Mouse (Mus musculus): Measurements from ENCODE around the gene Tfdp2.

The Tfdp2 gene

GRCm38 (mm10) chr9:96228285-96228684 is 32.2 kb downstream of the Tfdp2 start:
- DNase-seq (ENCODE audit: low spot score in 2 of 2) = no peak

- DNase-seq (ENCODE audit: low spot score in 2 of 2) = no peak
These were observed 34.2 kb downstream of the Tfdp2 start for GRCm38 (mm10) chr9:96230271-96230670.

- no peak for DNase-seq (ENCODE audit: low spot score in 2 of 2)
These were observed 39.4 kb downstream of the Tfdp2 start for GRCm38 (mm10) chr9:96235477-96235876.

GRCm38 (mm10) chr9:96237391-96237790 is 41.3 kb downstream of the Tfdp2 start:
- DNase-seq (ENCODE audit: low spot score in 2 of 2) = no peak

DNA sequence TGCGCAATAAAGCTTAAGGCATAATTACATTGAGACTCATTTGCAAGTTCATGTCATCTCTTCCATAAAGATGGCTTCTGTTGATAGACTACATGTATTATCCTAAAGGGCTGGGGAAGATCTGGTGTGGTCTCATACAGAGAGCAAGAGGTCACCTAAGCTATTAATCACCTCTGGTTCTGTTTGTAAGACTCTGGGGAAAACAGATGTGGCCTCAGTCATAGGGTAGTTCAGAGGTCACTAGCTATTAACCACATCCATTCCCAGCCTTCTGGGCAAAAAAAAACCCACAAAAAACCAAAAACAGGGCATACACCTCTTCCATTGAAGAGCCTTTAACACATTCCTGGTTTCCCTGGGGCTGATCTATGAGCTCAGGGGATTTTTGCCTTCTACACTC is 42.2 kb downstream of the Tfdp2 start:
- DNase-seq (ENCODE audit: low spot score in 2 of 2) = no peak

DNA sequence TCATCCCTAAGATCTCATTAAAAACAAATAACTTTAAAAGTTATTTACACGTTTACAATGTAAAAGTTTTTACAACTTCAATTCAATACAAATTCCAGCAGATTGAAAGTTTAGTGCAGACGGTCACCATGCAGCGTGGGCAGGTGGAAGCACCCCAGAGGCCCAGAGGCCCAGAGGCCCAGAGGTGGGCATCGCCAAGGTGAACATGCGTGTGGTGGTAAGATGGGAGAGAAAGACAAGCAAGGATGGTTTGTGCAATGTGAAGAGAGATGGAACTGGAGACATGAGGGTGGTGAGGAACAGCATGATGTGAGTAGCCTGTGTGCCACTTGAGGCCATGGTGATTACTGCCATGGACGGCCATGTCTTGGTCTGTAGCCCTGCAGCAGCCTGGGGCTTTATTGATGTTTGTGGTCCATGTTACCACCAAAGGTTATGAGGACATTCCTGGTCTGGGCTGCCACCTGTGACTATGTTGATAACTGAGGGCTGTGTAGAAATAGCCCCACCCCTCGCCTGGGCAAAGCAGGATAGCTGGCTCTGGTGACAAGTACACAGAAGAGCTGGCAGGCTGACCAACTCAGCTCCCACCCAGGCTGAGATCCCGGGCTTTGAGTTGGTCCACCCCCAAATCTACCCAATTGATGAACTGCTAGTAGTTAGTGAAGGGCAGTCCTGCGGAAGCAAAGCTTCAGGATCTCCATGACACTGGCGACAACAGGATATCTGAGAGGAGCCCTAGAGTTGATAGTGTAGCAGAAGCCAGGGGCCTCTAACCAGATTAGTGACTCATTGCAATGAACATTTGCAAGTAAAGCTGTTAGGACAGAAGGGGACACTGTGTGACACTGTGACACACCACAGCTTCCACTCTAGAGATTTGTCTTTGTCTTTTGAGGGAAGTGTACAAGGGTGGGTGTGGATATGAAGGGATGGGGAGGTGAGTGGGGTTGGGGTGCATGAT is 45.3 kb downstream of the Tfdp2 start:
- no peak for DNase-seq (ENCODE audit: low spot score in 2 of 2)

GRCm38 (mm10) chr9:96243915-96244314 is 47.8 kb downstream of the Tfdp2 start:
- no peak for DNase-seq (ENCODE audit: low spot score in 2 of 2)

GRCm38 (mm10) chr9:96254812-96255211 is 58.7 kb downstream of the Tfdp2 start:
- no peak for DNase-seq (ENCODE audit: low spot score in 2 of 2)

DNA sequence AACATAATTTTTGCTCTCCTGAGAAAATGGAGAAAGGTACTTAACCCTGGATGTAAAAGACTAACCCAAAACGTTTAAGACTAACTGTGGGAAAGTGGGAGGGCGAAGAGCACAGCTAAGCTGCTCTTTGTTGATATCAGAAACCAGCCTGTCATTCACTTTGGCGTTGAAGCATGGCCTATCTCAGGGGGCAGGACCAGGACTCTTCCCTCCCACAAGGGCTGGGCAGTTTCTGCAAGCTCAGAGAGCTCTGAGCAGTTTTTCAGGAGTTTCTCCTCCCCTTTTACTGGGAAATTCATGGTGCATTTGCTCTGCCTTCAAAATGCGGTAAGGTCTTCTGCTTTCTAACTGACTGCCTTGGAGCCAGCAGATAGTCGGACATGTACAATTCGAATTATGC is 62.4 kb downstream of the Tfdp2 start:
- DNase-seq (ENCODE audit: low spot score in 2 of 2) = no peak

DNA sequence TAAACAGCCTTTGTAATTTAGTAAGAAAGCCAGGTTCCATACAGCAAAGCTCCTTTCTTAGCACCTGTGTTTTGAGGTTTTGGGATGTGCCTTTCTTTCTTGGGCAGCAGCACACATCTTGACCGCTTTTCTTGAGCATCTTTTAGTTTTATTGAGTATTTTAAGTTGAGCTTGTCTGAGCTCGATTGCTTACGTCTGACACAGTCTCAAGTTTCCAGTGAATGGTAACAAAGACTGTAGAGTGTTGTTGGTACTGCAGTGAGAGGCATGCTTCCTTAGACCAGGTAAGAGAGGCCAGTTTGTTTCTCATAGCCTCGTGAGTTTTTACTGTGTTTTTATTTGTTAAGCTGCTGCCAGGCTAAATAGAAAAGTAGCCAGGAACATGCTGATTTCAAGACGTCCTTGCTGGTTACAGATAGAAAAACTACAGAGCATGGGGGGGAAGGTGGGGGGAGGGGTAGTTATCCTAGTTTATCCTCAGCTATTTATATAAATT is 63.0 kb downstream of the Tfdp2 start:
- no peak for DNase-seq (ENCODE audit: low spot score in 2 of 2)

GRCm38 (mm10) chr9:96259753-96260520 is 63.9 kb downstream of the Tfdp2 start:
- DNase-seq (ENCODE audit: low spot score in 2 of 2) = no peak

GRCm38 (mm10) chr9:96261101-96261500 is 65.0 kb downstream of the Tfdp2 start:
- DNase-seq (ENCODE audit: low spot score in 2 of 2) = no peak

GRCm38 (mm10) chr9:96261980-96262379 is 65.9 kb downstream of the Tfdp2 start:
- DNase-seq (ENCODE audit: low spot score in 2 of 2) = no peak

DNA sequence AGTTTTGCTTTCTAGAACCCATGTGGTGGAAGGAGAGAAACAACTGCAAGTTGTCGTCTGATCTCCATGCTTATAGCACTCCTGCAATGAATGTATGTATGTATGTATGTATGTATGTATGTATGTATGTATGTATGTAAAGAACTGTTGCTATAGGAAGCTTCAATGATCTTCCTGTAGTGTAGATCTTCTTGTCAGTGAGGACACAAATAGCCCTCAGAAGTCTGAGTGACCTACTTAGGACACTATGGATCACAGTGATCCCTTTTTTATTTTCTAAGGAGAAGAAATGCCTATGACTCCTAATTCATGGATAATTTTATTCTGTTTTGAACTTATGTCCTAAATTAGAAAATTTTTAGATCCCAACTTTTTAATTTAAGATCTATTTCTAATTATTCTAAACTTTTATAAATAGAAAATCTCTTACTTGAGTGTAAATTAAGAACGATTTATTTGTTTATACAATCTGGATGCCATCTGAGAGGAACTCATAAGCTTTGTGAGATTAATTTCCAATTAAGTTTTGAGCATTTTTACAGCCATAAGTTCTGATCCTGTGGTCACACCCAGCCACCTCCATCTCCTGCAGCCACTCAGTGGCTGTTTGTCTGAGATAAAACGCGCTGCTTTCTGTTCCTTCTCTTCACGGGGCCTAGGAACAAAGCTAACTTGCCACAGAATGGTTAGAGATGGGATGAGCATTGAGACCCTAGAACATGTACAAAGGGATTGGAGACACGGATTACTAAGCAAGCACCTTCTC is 70.9 kb downstream of the Tfdp2 start:
- DNase-seq (ENCODE audit: low spot score in 2 of 2) = no peak

DNA sequence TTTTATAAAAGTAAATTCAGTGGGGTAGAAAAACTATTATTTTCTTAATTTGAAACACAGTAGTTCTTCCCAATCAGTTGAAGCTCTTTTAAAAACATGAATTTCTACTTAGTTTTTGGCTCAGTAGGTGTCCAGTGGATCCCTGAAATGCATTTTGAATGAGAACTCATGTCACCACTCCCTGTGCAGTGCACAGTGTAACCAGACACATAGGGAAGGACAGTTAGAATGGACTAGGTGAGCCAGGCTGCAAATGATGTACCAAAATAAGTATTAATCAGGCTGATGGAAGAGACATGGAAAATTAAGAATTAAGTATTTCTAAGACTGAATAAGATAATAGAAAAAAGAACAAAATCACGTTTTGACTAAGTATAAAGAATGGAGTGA is 71.5 kb downstream of the Tfdp2 start:
- no peak for DNase-seq (ENCODE audit: low spot score in 2 of 2)

DNA sequence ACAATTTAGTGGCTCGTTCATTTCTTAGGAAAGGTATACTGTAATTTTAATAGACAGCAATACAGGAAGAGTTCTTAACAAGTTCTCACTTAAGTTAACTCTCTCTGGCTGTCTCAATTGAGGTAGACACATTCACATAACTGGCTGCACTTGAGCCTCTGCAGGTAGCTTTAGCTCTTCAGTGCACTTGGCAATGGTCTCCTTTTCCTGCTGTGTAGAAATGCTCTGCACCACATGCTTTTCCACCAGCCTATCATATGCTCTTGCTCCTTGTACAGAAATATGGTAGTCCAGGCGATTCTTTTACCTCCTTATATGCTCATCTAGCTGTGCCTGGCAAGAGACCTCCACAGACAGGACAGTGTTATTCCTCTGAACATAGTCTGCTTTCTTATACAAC is 73.7 kb downstream of the Tfdp2 start:
- no peak for DNase-seq (ENCODE audit: low spot score in 2 of 2)

- no peak for DNase-seq (ENCODE audit: low spot score in 2 of 2)
These were observed 79.5 kb downstream of the Tfdp2 start for GRCm38 (mm10) chr9:96275543-96275942.

- DNase-seq (ENCODE audit: low spot score in 2 of 2) = no peak
These were observed 85.4 kb downstream of the Tfdp2 start for GRCm38 (mm10) chr9:96281497-96281896.

GRCm38 (mm10) chr9:96282082-96282481 is 86.0 kb downstream of the Tfdp2 start:
- no peak for DNase-seq (ENCODE audit: low spot score in 2 of 2)

- DNase-seq (ENCODE audit: low spot score in 2 of 2) = no peak
These were observed 88.8 kb downstream of the Tfdp2 start for GRCm38 (mm10) chr9:96284916-96285315.

GRCm38 (mm10) chr9:96292144-96292543 is 96.1 kb downstream of the Tfdp2 start:
- no peak for DNase-seq (ENCODE audit: low spot score in 2 of 2)
